Mouse (Mus musculus): ENCODE data around the gene Prkag1. TPM values are rescaled to one million over a fixed set of nuclear protein-coding genes. Genes with fewer than 3 reads are reported as not detected.

The Prkag1 gene
- polyA plus RNA-seq, 1 experiment from 2014 or later: 83.1 TPM

- DNase-seq (ENCODE audit: low spot score): peak; percentile 68
- no peak for ATAC-seq (replicated peaks; ENCODE audit: low FRiP score, low read depth)
- peak overlapping the region; percentile 52 for H3K4me2 ChIP-seq (ENCODE audit: low read length)
- H3K4me1 ChIP-seq (replicated peaks; ENCODE audit: insufficient read depth, low read length): no peaks in the 10 kb centered on the region
- peaks cover 42% of the 10 kb centered on the region for H3K36me3 ChIP-seq (ENCODE audit: insufficient read depth, low read length)
- TF ChIP-seq CTCF (IDR thresholded peaks at IDR 0.05; ENCODE audit: low read depth): peak; percentile 26; the same call in 1 of the 2 replicates
- 48% methylated on average over 12 of the region's 12 CpGs for WGBS
- no peaks in the 10 kb centered on the region for H3K27me3 ChIP-seq (ENCODE audit: insufficient read depth, low read length)
- no peaks in the 10 kb centered on the region for H3K9me3 ChIP-seq (replicated peaks; ENCODE audit: low read length)
- peak overlapping the region; percentile 92 for H3K27ac ChIP-seq
- H3K4me3 ChIP-seq (replicated peaks; ENCODE audit: low read depth, low read length): no peak overlapping the region
- H3K9ac ChIP-seq (ENCODE audit: low read depth, low read length): no peak overlapping the region
These were observed 1.1 kb upstream of the Prkag1 start for GRCm38 (mm10) chr15:98832161-98833058.

GRCm38 (mm10) chr15:98831684-98832035 is 339 bp upstream of the Prkag1 start:
- no peaks in the 10 kb centered on the region for H3K27me3 ChIP-seq (ENCODE audit: insufficient read depth, low read length)
- H3K4me1 ChIP-seq (replicated peaks; ENCODE audit: insufficient read depth, low read length): no peaks in the 10 kb centered on the region
- ATAC-seq (replicated peaks; ENCODE audit: low FRiP score, low read depth) (peak; percentile 23; the same call in 1 of the 2 replicates), DNase-seq (ENCODE audit: low spot score) (no peak)
- no peaks in the 10 kb centered on the region for H3K9me3 ChIP-seq (replicated peaks; ENCODE audit: low read length)
- 8% methylated on average over 9 of the region's 9 CpGs for WGBS
- peaks cover 34% of the 10 kb centered on the region for H3K36me3 ChIP-seq (ENCODE audit: insufficient read depth, low read length)
- no peak for TF ChIP-seq CTCF (IDR thresholded peaks at IDR 0.05; ENCODE audit: low read depth)
- H3K9ac ChIP-seq (ENCODE audit: low read depth, low read length): peak overlapping the region; percentile 83; the same call in 1 of the 2 replicates
- H3K4me3 ChIP-seq (replicated peaks; ENCODE audit: low read depth, low read length): peak overlapping the region; percentile 56
- H3K4me2 ChIP-seq (ENCODE audit: low read length): peak overlapping the region; percentile 52
- peak overlapping the region; percentile 92 for H3K27ac ChIP-seq

- 92% methylated on average over 7 of the region's 7 CpGs for WGBS
- no peak for DNase-seq (ENCODE audit: low spot score)
- H3K4me2 ChIP-seq (ENCODE audit: low read length): no peak overlapping the region
- no peaks in the 10 kb centered on the region for H3K4me1 ChIP-seq (replicated peaks; ENCODE audit: insufficient read depth, low read length)
- ATAC-seq (replicated peaks; ENCODE audit: low FRiP score, low read depth): no peak
- H3K27ac ChIP-seq: no peak overlapping the region
- H3K4me3 ChIP-seq (replicated peaks; ENCODE audit: low read depth, low read length): no peak overlapping the region
- no peak overlapping the region for H3K9ac ChIP-seq (ENCODE audit: low read depth, low read length)
- no peak for TF ChIP-seq CTCF (IDR thresholded peaks at IDR 0.05; ENCODE audit: low read depth)
- H3K9me3 ChIP-seq (replicated peaks; ENCODE audit: low read length): no peaks in the 10 kb centered on the region
- no peaks in the 10 kb centered on the region for H3K27me3 ChIP-seq (ENCODE audit: insufficient read depth, low read length)
- peaks cover 15% of the 10 kb centered on the region; the same call in 1 of the 2 replicates for H3K36me3 ChIP-seq (ENCODE audit: insufficient read depth, low read length)
These were observed 3.7 kb downstream of the Prkag1 start for GRCm38 (mm10) chr15:98827611-98828011.

- TF ChIP-seq CTCF (IDR thresholded peaks at IDR 0.05; ENCODE audit: low read depth): peak; percentile 48
- H3K27ac ChIP-seq: no peak overlapping the region
- no peaks in the 10 kb centered on the region for H3K9me3 ChIP-seq (replicated peaks; ENCODE audit: low read length)
- no peak overlapping the region for H3K9ac ChIP-seq (ENCODE audit: low read depth, low read length)
- no peaks in the 10 kb centered on the region for H3K27me3 ChIP-seq (ENCODE audit: insufficient read depth, low read length)
- H3K4me1 ChIP-seq (replicated peaks; ENCODE audit: insufficient read depth, low read length): no peaks in the 10 kb centered on the region
- ATAC-seq (replicated peaks; ENCODE audit: low FRiP score, low read depth) (no peak), DNase-seq (ENCODE audit: low spot score) (no peak)
- H3K4me2 ChIP-seq (ENCODE audit: low read length): no peak overlapping the region
- 68% methylated on average over 3 of the region's 3 CpGs for WGBS
- H3K4me3 ChIP-seq (replicated peaks; ENCODE audit: low read depth, low read length): no peak overlapping the region
- H3K36me3 ChIP-seq (ENCODE audit: insufficient read depth, low read length): peaks cover 26% of the 10 kb centered on the region
These were observed 7.9 kb downstream of the Prkag1 start for GRCm38 (mm10) chr15:98823434-98823833.

GRCm38 (mm10) chr15:98822147-98822546 is 9.2 kb downstream of the Prkag1 start:
- Histone ChIP-seq H3K27ac (no peak overlapping the region), H3K4me2 (ENCODE audit: low read length) (no peak overlapping the region), H3K9ac (ENCODE audit: low read depth, low read length) (no peak overlapping the region), H3K4me1 (replicated peaks; ENCODE audit: insufficient read depth, low read length) (no peaks in the 10 kb centered on the region), H3K27me3 (ENCODE audit: insufficient read depth, low read length) (no peaks in the 10 kb centered on the region), H3K9me3 (replicated peaks; ENCODE audit: low read length) (no peaks in the 10 kb centered on the region), H3K4me3 (replicated peaks; ENCODE audit: low read depth, low read length) (no peak overlapping the region), H3K36me3 (ENCODE audit: insufficient read depth, low read length) (peaks cover 27% of the 10 kb centered on the region)
- WGBS: 92% methylated on average over 5 of the region's 5 CpGs
- ATAC-seq (replicated peaks; ENCODE audit: low FRiP score, low read depth): no peak
- no peak for TF ChIP-seq CTCF (IDR thresholded peaks at IDR 0.05; ENCODE audit: low read depth)
- DNase-seq (ENCODE audit: low spot score): no peak

GRCm38 (mm10) chr15:98821403-98821802 is 9.9 kb downstream of the Prkag1 start:
- Histone ChIP-seq H3K4me2 (ENCODE audit: low read length) (no peak overlapping the region), H3K4me1 (replicated peaks; ENCODE audit: insufficient read depth, low read length) (no peaks in the 10 kb centered on the region), H3K4me3 (replicated peaks; ENCODE audit: low read depth, low read length) (no peak overlapping the region), H3K27me3 (ENCODE audit: insufficient read depth, low read length) (no peaks in the 10 kb centered on the region), H3K36me3 (ENCODE audit: insufficient read depth, low read length) (peaks cover 27% of the 10 kb centered on the region), H3K9me3 (replicated peaks; ENCODE audit: low read length) (no peaks in the 10 kb centered on the region), H3K9ac (ENCODE audit: low read depth, low read length) (no peak overlapping the region), H3K27ac (no peak overlapping the region)
- 45% methylated on average over 10 of the region's 10 CpGs for WGBS
- peak; percentile 41; the same call in 1 of the 2 replicates for TF ChIP-seq CTCF (IDR thresholded peaks at IDR 0.05; ENCODE audit: low read depth)
- ATAC-seq (replicated peaks; ENCODE audit: low FRiP score, low read depth): no peak
- DNase-seq (ENCODE audit: low spot score): no peak
